Mouse (Mus musculus) lung, postnatal 0 days (tissue): Measurements from ENCODE around the gene Olfr247.
"Not testable (repeated sequence)": the region's sequence is repeated elsewhere in the genome, so short reads cannot be mapped to it uniquely, and the experiment has no call there.

Source experiments
- CTCF ChIP-seq: IDR thresholded peaks from 2 replicates; pipeline ENCODE4 v1.5.1; 2016; ENCODE audit warnings: antibody characterized with exemption, mild to moderate bottlenecking
- EP300 ChIP-seq: IDR thresholded peaks from 2 replicates; pipeline ENCODE4 v1.6.1; 2016; ENCODE audit warnings: antibody characterized with exemption, mild to moderate bottlenecking, control low read depth

DNA sequence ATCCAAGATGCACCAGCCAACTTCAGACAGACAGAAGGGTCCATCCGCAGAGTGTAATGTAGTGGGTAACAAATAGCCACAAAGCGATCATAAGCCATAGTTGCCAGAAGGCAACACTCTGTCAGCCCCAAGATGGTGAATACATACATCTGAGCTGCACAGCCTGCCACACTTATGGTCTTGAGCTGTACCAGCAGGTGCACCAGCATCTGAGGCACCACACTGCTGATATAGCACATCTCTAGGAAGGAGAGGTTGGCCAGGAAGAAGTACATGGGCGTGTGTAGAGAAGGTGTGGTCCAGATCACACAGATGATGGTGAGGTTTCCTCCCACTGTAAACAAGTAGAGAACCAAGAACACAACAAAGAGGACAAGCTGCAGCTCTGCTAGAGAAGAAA is 9.7 kb downstream of the Olfr247 start:
- not testable (repeated sequence) for TF ChIP-seq CTCF, EP300
